Mouse (Mus musculus): Measurements from ENCODE around the gene Zmiz1.

- TF ChIP-seq CTCF (IDR thresholded peaks at IDR 0.05; ENCODE audit: low read depth) (no peak), EP300 (IDR thresholded peaks at IDR 0.05; ENCODE audit: low read depth) (no peak)
Measured at GRCm38 (mm10) chr14:25577431-25577830, 118.4 kb downstream of the Zmiz1 start.
